Mouse (Mus musculus): ENCODE measurements around the gene Efl1.

- TF ChIP-seq POLR2A (IDR thresholded peaks at IDR 0.05; ENCODE audit: insufficient read depth, low read length) = no peak
- no peak for TF ChIP-seq CTCF (IDR thresholded peaks at IDR 0.05; ENCODE audit: low read depth, low read length)
These were observed 144.2 kb downstream of the Efl1 start for GRCm38 (mm10) chr7:82792644-82793043.

All from ES-Bruce4 (cell line).